Mouse (Mus musculus) liver, adult 2 months (tissue): ENCODE results near the gene AL731706.2. TPM values are rescaled to one million over a fixed set of nuclear protein-coding genes. Genes with fewer than 3 reads are reported as not detected.

ENCODE experiments used
- DNase-seq: peaks from one replicate; pipeline ENCODE4 v3.0.0-alpha.2; 2011; ENCODE audit warnings: low read depth, low spot score; ENCODE audit errors: extremely low read depth
- H3K27ac ChIP-seq: fragments of 200-500 bp; replicated peaks from 2 replicates; pipeline ENCODE4 v1.5.1; 2012; ENCODE audit warnings: low read depth, mild to moderate bottlenecking, control low read depth, inconsistent platforms, low read length; ENCODE audit not compliant: insufficient read depth
- H3K27me3 ChIP-seq: fragments of 200-500 bp; 2 replicates; pipeline ENCODE4 v1.6.1; 2012; ENCODE audit warnings: mild to moderate bottlenecking, moderate library complexity, low read length, inconsistent platforms; ENCODE audit not compliant: control insufficient read depth, insufficient read depth
- H3K36me3 ChIP-seq: fragments of 200-500 bp; 2 replicates; pipeline ENCODE4 v1.6.1; 2012; ENCODE audit warnings: low read length, inconsistent platforms; ENCODE audit not compliant: control insufficient read depth, insufficient read depth
- H3K4me1 ChIP-seq: fragments of 200-500 bp; 2 replicates; pipeline ENCODE4 v1.6.1; 2011; ENCODE audit warnings: low read length; ENCODE audit not compliant: control insufficient read depth, insufficient read depth
- H3K4me3 ChIP-seq: fragments of 200-500 bp; 2 replicates; pipeline ENCODE4 v1.5.1; 2011; ENCODE audit warnings: low read depth, mild to moderate bottlenecking, control low read depth, low read length, moderate library complexity; ENCODE audit not compliant: insufficient read depth
- H3K79me2 ChIP-seq: fragments of 200-500 bp; 2 replicates; pipeline ENCODE4 v1.6.1; 2012; ENCODE audit warnings: inconsistent platforms, mild to moderate bottlenecking, low read length, moderate library complexity; ENCODE audit not compliant: control insufficient read depth, insufficient read depth
- H3K9ac ChIP-seq: fragments of 200-500 bp; 2 replicates; pipeline ENCODE4 v1.6.1; 2012; ENCODE audit warnings: low read depth, mild to moderate bottlenecking, control low read depth, inconsistent platforms, low read length
- CTCF ChIP-seq: fragments of 200-500 bp; IDR thresholded peaks from 2 replicates; pipeline ENCODE4 v1.5.1; 2011; ENCODE audit warnings: low read depth, low read length, control low read depth
- POLR2A ChIP-seq: fragments of 200-500 bp; IDR thresholded peaks from 2 replicates; pipeline ENCODE4 v1.6.1; 2011; ENCODE audit warnings: low read length, control low read depth; ENCODE audit not compliant: insufficient read depth; ENCODE audit errors: extremely low read depth
- WGBS: fragments of 180-500 bp; shearing (Covaris S2); methylation state at CpG from one replicate; pipeline ENCODE4 v1.1.7; 2018; 5-methylcytosine and 5-hydroxymethylcytosine counted together
- polyA plus RNA-seq: library from polyadenylated mRNA; depleted of rRNA; stranded (reverse); fragments of >200 nt; gene quantifications from 2 replicates; pipeline ENCODE4 v1.2.3, GENCODE M21; 2012; rRNA removed
- total RNA-seq: library from RNA; depleted of rRNA; stranded (reverse); fragments of >200 nt; gene quantifications from 2 replicates; pipeline ENCODE4 v1.2.3, GENCODE M21; 2014; rRNA removed

AL731706.2 gene
- total and polyA plus RNA-seq, 2 experiments, result not detected

DNA sequence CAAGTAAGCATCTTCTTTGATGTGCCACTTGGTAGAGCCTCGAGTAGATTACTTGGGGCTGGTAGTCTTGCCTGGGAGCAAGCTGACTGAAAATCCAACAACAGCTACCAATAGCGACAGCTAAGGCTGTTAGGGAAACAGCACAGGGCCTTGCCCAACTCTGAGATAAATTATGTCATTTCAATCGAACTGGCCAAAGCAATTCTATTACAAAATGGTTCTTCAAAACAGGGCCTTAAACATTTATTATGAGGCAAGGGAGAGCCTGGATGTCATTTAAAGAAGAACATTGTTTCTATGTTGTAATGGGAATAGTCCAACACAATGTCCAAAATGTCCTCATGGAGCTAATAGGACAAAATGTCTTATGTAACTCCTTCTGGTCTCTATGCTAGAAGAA, 35.1 kb downstream of the AL731706.2 start:
- no peak overlapping the region for H3K27ac ChIP-seq
- no peaks in the 10 kb centered on the region for H3K4me1 ChIP-seq
- no peaks in the 10 kb centered on the region for H3K27me3 ChIP-seq
- H3K4me3 ChIP-seq, result no peak overlapping the region
- TF ChIP-seq POLR2A, result no peak
- TF ChIP-seq CTCF, result no peak
- H3K9ac ChIP-seq, result no peak overlapping the region
- WGBS, result 61% methylated on average over 3 of the region's 3 CpGs
- no peak for DNase-seq
- H3K79me2 ChIP-seq, result no peaks in the 10 kb centered on the region
- no peaks in the 10 kb centered on the region for H3K36me3 ChIP-seq

DNA sequence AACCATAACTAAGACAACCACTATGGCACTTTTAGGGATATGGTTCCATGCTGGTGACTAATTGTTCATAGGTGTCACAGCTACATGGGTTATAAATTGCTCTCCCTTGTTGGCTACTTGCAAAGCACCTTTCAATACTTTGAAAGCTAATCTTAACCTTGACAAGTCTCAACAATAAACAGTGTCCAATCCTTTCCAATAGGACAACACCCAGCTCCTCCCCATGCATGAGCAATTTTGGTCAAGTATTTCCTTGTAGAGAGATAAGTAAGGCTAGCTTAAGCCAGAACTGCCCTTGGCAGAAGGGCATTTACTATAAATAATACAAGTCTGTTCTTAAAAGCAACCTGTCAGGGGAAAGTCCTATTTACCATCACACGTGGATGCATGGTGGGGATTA, 47.5 kb downstream of the AL731706.2 start:
- Histone ChIP-seq H3K27ac (no peak overlapping the region), H3K27me3 (no peaks in the 10 kb centered on the region), H3K9ac (no peak overlapping the region), H3K79me2 (no peaks in the 10 kb centered on the region), H3K4me3 (no peak overlapping the region), H3K36me3 (no peaks in the 10 kb centered on the region), H3K4me1 (no peaks in the 10 kb centered on the region)
- WGBS, result 62% methylated on average over 1 of the region's 1 CpGs
- no peak for TF ChIP-seq POLR2A
- TF ChIP-seq CTCF, result no peak
- no peak for DNase-seq

DNA sequence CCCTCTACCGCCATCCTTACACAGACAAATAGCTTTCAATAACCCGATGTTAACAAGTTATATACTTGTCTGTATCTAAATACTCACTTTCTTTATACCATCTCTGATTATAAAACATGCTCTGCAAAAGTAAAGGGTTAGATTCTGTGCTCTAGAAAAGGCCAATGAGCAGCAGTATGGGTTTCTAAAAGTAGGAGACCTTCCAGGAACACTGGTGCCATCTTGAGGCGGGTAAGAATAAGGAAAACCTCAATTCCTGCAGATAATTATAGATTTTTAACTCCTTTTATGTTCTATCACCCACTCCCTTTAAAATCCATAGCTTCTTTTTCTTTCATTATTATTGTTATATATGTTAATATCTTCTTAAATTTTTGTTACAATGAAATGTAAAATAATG, 49.6 kb downstream of the AL731706.2 start:
- no peaks in the 10 kb centered on the region for H3K79me2 ChIP-seq
- no peak overlapping the region for H3K27ac ChIP-seq
- H3K9ac ChIP-seq, result no peak overlapping the region
- no peaks in the 10 kb centered on the region for H3K36me3 ChIP-seq
- H3K27me3 ChIP-seq, result no peaks in the 10 kb centered on the region
- DNase-seq, result no peak
- WGBS, result 74% methylated on average over 3 of the region's 3 CpGs
- no peaks in the 10 kb centered on the region for H3K4me1 ChIP-seq
- no peak overlapping the region for H3K4me3 ChIP-seq
- TF ChIP-seq POLR2A, result no peak
- TF ChIP-seq CTCF, result no peak

Other genes starting within 250 kb of the AL731706.2 start
- 0.09 and 0.60 TPM in 2 replicates for gene Snap25, start 172.2 kb downstream of the AL731706.2 start, total RNA-seq
- not detected in 2 replicates for gene Snap25, start 172.2 kb downstream of the AL731706.2 start, polyA plus RNA-seq
- gene Slx4ip, start 5.5 kb upstream of the AL731706.2 start, total RNA-seq, result 1.5 and 1.8 TPM in 2 replicates
- 0.18 and 0.46 TPM in 2 replicates for gene Slx4ip, start 5.5 kb upstream of the AL731706.2 start, polyA plus RNA-seq
- gene AL731706.1, start 5.7 kb upstream of the AL731706.2 start, total RNA-seq, result 1.8 TPM in 1 of 2 replicates, not detected in the other
- 6.1 and 8.0 TPM in 2 replicates for gene AL731706.1, start 5.7 kb upstream of the AL731706.2 start, polyA plus RNA-seq
- 17.2 and 19.5 TPM in 2 replicates for gene Mkks, start 5.7 kb upstream of the AL731706.2 start, total RNA-seq
- gene Mkks, start 5.7 kb upstream of the AL731706.2 start, polyA plus RNA-seq, result 3.8 and 5.2 TPM in 2 replicates
- 2.2 and 3.2 TPM in 2 replicates for gene Jag1, start 231.0 kb upstream of the AL731706.2 start, total RNA-seq
- gene Jag1, start 231.0 kb upstream of the AL731706.2 start, polyA plus RNA-seq, result 0.58 and 0.84 TPM in 2 replicates